Mouse (Mus musculus) megakaryocyte, embryonic 14.5 days (primary cell): ENCODE results near the gene Ccl2.

Source experiments
- FLI1 ChIP-seq: IDR thresholded peaks from 2 replicates; pipeline ENCODE4 v1.6.1; 2012; ENCODE audit warnings: low read length, inconsistent platforms, mixed read lengths
- GATA1 ChIP-seq: IDR thresholded peaks from 3 replicates; pipeline ENCODE4 v1.6.1; 2012; ENCODE audit warnings: mixed read lengths, low read length, inconsistent platforms, borderline replicate concordance

GRCm38 (mm10) chr11:82039132-82039660 lies 3.8 kb downstream of the Ccl2 start:
- TF ChIP-seq GATA1 (no peak), FLI1 (no peak)
